Mouse (Mus musculus) brown adipose tissue, adult 24 weeks (tissue): ENCODE measurements around the gene BC017158. TPM values are rescaled to one million over a fixed set of nuclear protein-coding genes. Genes with fewer than 3 reads are reported as not detected.
A peak's percentile ranks its signal among the peaks of the same experiment; 100 is the strongest.

Experiments used
- H3K27ac ChIP-seq: fragments of 200-500 bp; replicated peaks from 2 replicates; pipeline ENCODE4 v1.5.1; 2012; ENCODE audit warnings: low read depth, mild to moderate bottlenecking, low read length
- H3K4me1 ChIP-seq: fragments of 200-500 bp; 2 replicates; pipeline ENCODE4 v1.6.1; 2012; ENCODE audit warnings: low read length, mixed read lengths; ENCODE audit not compliant: control insufficient read depth, insufficient read depth, insufficient read length
- H3K4me3 ChIP-seq: fragments of 200-500 bp; 2 replicates; pipeline ENCODE4 v1.5.1; 2012; ENCODE audit warnings: low read depth, mild to moderate bottlenecking, low read length, moderate library complexity; ENCODE audit not compliant: insufficient read depth
- polyA plus RNA-seq: library from polyadenylated mRNA; stranded (reverse); fragments of >200 nt; gene quantifications from 2 replicates; pipeline ENCODE4 v1.2.4, GENCODE M21; 2012; ENCODE audit not compliant: missing spikeins, insufficient read depth, insufficient read length

Gene BC017158
- polyA plus RNA-seq, 1 experiment = 9.8 TPM

DNA sequence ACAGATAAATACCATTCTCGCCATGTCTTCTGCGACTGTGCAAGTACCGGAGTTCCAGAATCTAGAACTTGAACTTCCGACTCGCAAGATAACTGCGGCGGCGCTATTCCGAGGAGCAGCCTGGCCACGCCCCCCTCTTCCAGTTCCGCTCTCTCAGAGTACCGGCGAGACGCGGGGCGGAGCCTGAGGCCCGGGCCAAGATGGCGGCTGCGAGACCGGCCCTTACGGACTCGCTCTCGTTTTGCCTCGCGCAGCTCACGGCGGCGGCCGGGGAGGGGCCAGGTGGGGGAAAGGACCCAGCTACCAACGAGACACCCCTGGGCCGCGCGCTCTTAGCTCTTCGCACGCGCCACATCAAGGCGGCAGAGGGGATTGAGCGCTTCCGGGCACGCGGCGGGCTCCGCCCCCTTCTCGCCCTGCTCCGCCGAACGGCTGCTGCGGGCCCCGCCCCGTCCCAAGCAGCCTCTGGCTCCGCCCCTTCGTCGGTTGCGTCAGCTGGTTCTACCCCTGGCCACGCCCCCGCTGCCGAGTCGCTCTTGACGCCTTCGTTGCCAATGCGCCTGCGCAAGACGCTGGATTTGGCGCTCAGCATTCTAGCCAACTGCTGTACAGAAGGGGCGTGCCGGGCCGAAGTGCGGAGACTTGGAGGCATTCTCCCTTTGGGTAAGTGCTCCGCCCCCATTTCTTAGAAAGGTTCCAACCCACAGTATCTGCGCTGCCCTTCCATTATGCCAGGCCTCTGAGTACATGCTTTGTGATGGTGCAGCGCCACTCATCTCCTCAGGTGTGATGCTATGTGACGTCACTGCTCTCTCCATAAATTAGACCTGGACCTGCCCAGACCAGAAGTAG lies 59.8 kb downstream of the BC017158 start, which contains the start of gene 9130023H24Rik:
Gene 9130023H24Rik (minus strand): TSS at position 105 of the 852 bp plus-strand sequence.
- Histone ChIP-seq H3K4me1 (no peaks in the 10 kb centered on the region), H3K27ac (peak within 1 kb of the TSS; percentile 94), H3K4me3 (peak within 1 kb of the TSS; percentile 70)

DNA sequence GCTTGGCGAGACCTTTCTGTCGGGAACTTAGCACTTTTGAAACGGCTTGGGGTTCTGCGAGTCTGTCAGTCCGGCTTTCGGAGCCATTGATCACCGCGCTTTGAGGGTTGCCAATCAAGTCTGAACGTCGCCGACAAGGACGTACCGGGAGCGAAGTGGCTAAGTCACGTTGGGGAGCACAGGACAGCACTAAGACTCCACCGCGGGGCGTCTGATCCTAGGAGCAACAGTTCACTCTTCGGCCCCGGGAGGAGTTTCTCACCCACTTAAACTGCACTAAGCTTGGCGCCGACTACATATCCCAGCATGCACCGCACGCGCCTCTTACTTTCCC lies 60.4 kb downstream of the BC017158 start:
- H3K27ac ChIP-seq = peak overlapping the region; percentile 94
- no peaks in the 10 kb centered on the region for H3K4me1 ChIP-seq
- peak overlapping the region; percentile 70 for H3K4me3 ChIP-seq

DNA sequence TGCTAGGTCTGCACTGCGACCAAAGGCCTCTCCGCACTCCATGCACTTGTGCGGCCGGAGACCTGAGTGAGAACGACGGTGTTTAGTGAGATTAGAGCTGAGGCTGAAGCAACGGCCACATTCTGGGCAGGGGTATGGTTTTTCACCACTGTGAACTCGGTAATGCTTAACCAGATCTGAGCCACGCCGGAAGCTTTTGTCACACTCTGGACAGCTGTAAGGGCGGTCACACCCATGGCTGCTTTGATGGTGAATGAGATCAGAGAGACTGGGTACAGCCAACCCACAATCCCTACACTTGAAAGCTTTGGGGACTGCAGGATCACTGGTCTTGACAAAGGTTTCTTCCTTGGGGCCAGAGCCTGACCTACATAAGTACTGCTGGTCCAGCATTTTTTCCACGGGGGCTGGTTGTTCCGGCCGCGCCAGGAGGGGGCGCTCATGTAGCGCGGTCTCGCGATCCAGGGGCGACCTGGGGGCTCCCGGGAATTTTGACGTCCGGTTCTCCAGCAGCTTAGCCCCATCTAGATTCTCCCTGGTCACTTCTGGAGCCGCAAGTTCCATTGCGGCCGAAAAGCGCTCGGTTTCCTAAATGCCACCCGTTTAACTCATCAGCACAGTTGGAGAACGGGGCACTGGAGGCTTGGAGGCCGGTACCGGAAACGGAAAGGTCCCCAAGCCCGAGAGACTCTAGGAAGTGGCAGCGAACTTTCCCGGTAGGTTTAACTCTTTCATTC lies 60.9 kb downstream of the BC017158 start, which contains the start of gene Armc5:
Gene Armc5 (plus strand): TSS at position 487 of the 737 bp plus-strand sequence.
- Histone ChIP-seq H3K27ac (peak within 1 kb of the TSS; percentile 94), H3K4me3 (peak within 1 kb of the TSS; percentile 70)

DNA sequence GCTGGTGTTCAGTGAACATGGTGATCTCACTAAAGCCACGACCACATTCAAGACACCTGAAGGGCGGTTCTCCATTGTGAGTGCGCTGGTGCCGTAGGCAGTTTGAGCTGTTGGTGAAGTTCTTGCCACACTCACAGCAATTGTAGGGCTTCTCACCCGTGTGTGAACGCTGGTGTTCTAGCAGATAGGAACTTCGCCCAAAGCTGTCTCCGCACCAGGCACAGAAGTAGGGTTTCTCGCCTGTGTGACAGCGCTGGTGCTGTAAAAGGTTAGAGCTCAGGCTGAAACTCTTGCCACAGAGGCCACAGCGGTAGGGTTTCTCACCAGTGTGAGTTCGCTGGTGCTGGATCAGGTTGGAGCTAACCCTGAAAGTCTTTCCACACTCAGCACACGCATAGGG lies 61.5 kb downstream of the BC017158 start:
- Histone ChIP-seq H3K4me1 (no peaks in the 10 kb centered on the region), H3K4me3 (no peak overlapping the region), H3K27ac (no peak overlapping the region)

More for the DNA sequence above, 60.9 kb downstream of the BC017158 start, which contains the start of gene Armc5:
- no peaks in the 10 kb centered on the region for H3K4me1 ChIP-seq

DNA sequence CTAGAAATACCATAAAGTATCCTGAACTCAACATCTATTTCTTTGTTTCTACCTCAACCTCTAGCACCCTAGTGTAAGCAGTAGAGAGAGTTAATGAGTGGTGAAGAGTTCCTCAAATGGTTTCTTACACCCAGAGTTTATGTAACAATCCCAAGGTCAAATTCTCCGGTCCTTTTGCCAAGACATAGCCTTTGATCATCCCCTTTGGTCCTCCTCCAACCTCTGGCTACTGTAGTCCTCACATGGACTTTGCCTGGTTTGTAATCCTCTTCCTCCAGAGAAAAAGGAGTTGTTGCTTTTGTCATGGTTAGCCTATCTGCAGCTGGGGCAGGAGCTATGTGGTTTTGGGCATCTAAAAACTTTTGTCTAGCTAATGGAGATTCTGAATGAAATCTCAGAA lies 62.5 kb downstream of the BC017158 start:
- no peak overlapping the region for H3K4me3 ChIP-seq
- no peak overlapping the region for H3K27ac ChIP-seq
- H3K4me1 ChIP-seq = no peaks in the 10 kb centered on the region

DNA sequence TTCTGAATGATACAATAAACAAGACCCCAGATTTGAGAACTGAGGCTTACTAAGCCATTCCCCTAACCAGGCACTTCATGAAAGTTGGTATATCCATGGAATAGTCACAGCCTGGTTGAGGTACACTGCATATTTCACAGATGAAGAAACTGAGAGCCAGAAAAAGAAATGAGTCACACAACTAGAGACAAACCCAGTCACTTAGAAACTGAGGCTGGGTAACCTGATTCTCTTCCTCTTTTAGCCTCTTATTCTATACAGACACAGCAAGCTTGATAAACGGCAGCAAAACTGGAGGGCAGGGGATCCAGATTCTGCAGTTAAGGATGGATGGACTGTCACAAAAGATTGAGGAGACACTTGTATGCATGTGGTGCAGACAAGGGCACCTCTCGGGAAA lies 63.2 kb downstream of the BC017158 start:
- Histone ChIP-seq H3K4me3 (no peak overlapping the region), H3K4me1 (no peaks in the 10 kb centered on the region), H3K27ac (no peak overlapping the region)

DNA sequence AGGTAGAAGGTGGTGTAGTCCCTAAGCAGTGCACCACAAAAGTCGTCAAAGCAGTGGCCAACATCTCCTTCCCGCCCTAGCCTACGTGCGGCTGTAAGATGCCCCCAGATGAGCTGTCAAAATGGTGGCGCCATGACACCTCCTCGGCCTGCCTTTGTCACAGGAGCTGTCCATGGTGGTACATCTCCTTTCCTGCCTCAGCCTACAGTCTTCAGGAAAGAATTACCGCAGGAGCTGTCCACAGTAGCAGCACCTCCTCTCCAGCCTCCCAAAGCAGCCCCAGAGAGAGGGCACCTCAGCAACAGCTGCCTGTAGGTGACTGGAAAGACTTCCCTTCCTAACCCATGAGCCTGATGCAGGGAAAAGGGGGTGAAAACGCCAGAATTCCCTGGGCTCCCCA lies 66.2 kb downstream of the BC017158 start:
- H3K4me3 ChIP-seq = no peak overlapping the region
- H3K4me1 ChIP-seq = no peaks in the 10 kb centered on the region
- no peak overlapping the region for H3K27ac ChIP-seq

Other genes starting within 250 kb of the BC017158 start
- 4.6 and 6.0 TPM in 2 replicates for gene Itgam, start 235.5 kb downstream of the BC017158 start, polyA plus RNA-seq
- not detected in 2 replicates for gene Gm49368, start 235.5 kb downstream of the BC017158 start, polyA plus RNA-seq
- gene Itgax, start 168.6 kb downstream of the BC017158 start, polyA plus RNA-seq = 0.75 TPM in 1 of 2 replicates, not detected in the other
- not detected in 2 replicates for gene Itgad, start 143.8 kb downstream of the BC017158 start, polyA plus RNA-seq
- 45.2 and 76.4 TPM in 2 replicates for gene Cox6a2, start 91.8 kb downstream of the BC017158 start, polyA plus RNA-seq
- gene Armc5, start 60.8 kb downstream of the BC017158 start, polyA plus RNA-seq = 2.1 and 3.5 TPM in 2 replicates
- 2.5 and 3.3 TPM in 2 replicates for gene 9130023H24Rik, start 60.1 kb downstream of the BC017158 start, polyA plus RNA-seq
- gene Tgfb1i1, start 51.4 kb downstream of the BC017158 start, polyA plus RNA-seq = 4.5 and 5.5 TPM in 2 replicates
- not detected in 2 replicates for gene Slc5a2, start 32.5 kb downstream of the BC017158 start, polyA plus RNA-seq
- gene Rgs10, start 120.6 kb upstream of the BC017158 start, polyA plus RNA-seq = 9.6 and 9.9 TPM in 2 replicates
- gene Tial1, start 163.5 kb upstream of the BC017158 start, polyA plus RNA-seq = 38.1 and 43.4 TPM in 2 replicates
- gene Bag3, start 225.4 kb upstream of the BC017158 start, polyA plus RNA-seq = 29.2 and 37.5 TPM in 2 replicates